Mouse (Mus musculus) C2C12 (cell line): ENCODE results near the gene 1700024G13Rik.

Experiments used
- CTCF ChIP-seq: IDR thresholded peaks from one replicate; pipeline ENCODE4 v1.5.1; 2011; ENCODE audit not compliant: control insufficient read depth, insufficient read depth, insufficient read length
- USF1 ChIP-seq: IDR thresholded peaks from one replicate; pipeline ENCODE4 v1.6.1; 2011; ENCODE audit warnings: low read depth, mild to moderate bottlenecking, control low read depth, moderate library complexity

DNA sequence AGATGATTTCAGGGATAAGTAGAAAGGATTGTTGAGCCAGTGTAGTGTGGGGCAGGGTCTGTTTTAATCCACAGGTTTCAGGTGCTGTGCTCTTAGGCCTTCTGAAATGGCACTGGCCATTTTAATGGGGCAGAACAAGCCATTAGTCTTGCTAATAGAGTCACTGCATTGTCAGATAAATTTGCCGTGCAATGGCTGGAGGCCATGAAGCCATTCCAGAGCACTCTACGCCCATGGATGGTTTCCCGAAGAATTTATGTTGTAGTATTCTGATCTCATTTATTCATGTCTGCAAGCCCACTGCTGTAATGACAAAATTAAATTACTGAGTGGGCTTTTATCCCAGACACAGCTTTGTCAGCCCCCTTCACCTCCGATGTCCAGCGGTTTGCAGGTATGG, 21.9 kb upstream of the 1700024G13Rik start:
- TF ChIP-seq CTCF: no peak
- no peak for TF ChIP-seq USF1
